Mouse (Mus musculus): ENCODE results near the gene Apoa1. TPM values are rescaled to one million over a fixed set of nuclear protein-coding genes. Genes with fewer than 3 reads are reported as not detected.

Apoa1 gene
- total RNA-seq, 2 experiments from 2014 or later, result not detected

GRCm38 (mm10) chr9:46246752-46247324 lies 18.5 kb downstream of the Apoa1 start:
- DNase-seq (ENCODE audit: low spot score), result no peak
- intact Hi-C loops (cut with DNase I), result loop anchor here (1.0 to 5.0 kb wide), 2 partner anchors 60 to 244 kb away; no protein-coding TSS in a partner anchor

GRCm38 (mm10) chr9:46256177-46256576 lies 27.8 kb downstream of the Apoa1 start:
- intact Hi-C loops (cut with DNase I), result no loop called here

GRCm38 (mm10) chr9:46256658-46257385 lies 28.4 kb downstream of the Apoa1 start:
- intact Hi-C loops (cut with DNase I), result no loop called here
- DNase-seq (ENCODE audit: low spot score), result no peak

More at GRCm38 (mm10) chr9:46256177-46256576, 27.8 kb downstream of the Apoa1 start:
- no peak for DNase-seq (ENCODE audit: low spot score)

GRCm38 (mm10) chr9:46257546-46257945 lies 29.2 kb downstream of the Apoa1 start:
- DNase-seq (ENCODE audit: low spot score), result no peak
- intact Hi-C loops (cut with DNase I), result no loop called here

- DNase-seq (ENCODE audit: low spot score), result no peak
- intact Hi-C loops (cut with DNase I), result no loop called here
These were observed 30.7 kb downstream of the Apoa1 start for GRCm38 (mm10) chr9:46259111-46259510.

GRCm38 (mm10) chr9:46261131-46261530 lies 32.8 kb downstream of the Apoa1 start:
- intact Hi-C loops (cut with DNase I), result no loop called here
- no peak for DNase-seq (ENCODE audit: low spot score)

- DNase-seq (ENCODE audit: low spot score), result no peak
- intact Hi-C loops (cut with DNase I), result no loop called here
These were observed 40.0 kb downstream of the Apoa1 start, which contains the start of gene Apoa5 for GRCm38 (mm10) chr9:46268343-46268873. Gene Apoa5, plus strand, starts transcription at chr9:46268633.

- intact Hi-C loops (cut with DNase I), result no loop called here
- no peak for DNase-seq (ENCODE audit: low spot score)
These were observed 40.7 kb downstream of the Apoa1 start for GRCm38 (mm10) chr9:46269125-46269524.

- DNase-seq (ENCODE audit: low spot score), result no peak
- intact Hi-C loops (cut with DNase I), result loop anchor here (5.0 kb wide), 1 partner anchor 363 kb away; the partner anchor contains the start of genes Pcsk7 and Rnf214
These were observed 42.4 kb downstream of the Apoa1 start for GRCm38 (mm10) chr9:46270782-46271181.

- intact Hi-C loops (cut with DNase I), result loop anchor here (5.0 kb wide), 1 partner anchor 365 kb away; the partner anchor contains the start of genes Pcsk7 and Rnf214
- no peak for DNase-seq (ENCODE audit: low spot score)
These were observed 43.7 kb downstream of the Apoa1 start for GRCm38 (mm10) chr9:46272070-46272469.

- intact Hi-C loops (cut with DNase I), result loop anchor here (5.0 kb wide), 1 partner anchor 366 kb away; the partner anchor contains the start of genes Pcsk7 and Rnf214
- peak; percentile 79 for DNase-seq (ENCODE audit: low spot score)
These were observed 44.5 kb downstream of the Apoa1 start, which contains the start of gene Zpr1 for GRCm38 (mm10) chr9:46272677-46273454. Gene Zpr1, plus strand, starts transcription at chr9:46273064.

- DNase-seq (ENCODE audit: low spot score), result no peak
- intact Hi-C loops (cut with DNase I), result loop anchor here (5.0 kb wide), 1 partner anchor 367 kb away; the partner anchor contains the start of genes Pcsk7 and Rnf214
These were observed 46.1 kb downstream of the Apoa1 start for GRCm38 (mm10) chr9:46274494-46274893.

Other genes with a start within 250 kb of the Apoa1 start
- 10 to 100 TPM; 55.1 to 62.3 TPM for gene Pafah1b2, start 215.9 kb upstream of the Apoa1 start, total RNA-seq (2021)
- gene Sik3, start 215.8 kb upstream of the Apoa1 start, total RNA-seq (2021), result 10 to 100 TPM; 65.6 to 67.2 TPM
- gene Apoc3, start 7.1 kb downstream of the Apoa1 start, total RNA-seq (2021), result not detected
- not detected for gene Apoa4, start 12.1 kb downstream of the Apoa1 start, total RNA-seq (2021)
- not detected for gene Apoa5, start 40.1 kb downstream of the Apoa1 start, total RNA-seq (2021)
- 10 to 100 TPM; 18.5 to 19.4 TPM for gene Zpr1, start 44.5 kb downstream of the Apoa1 start, total RNA-seq (2021)
- 1 to 10 TPM; 5.8 to 7.9 TPM for gene Bud13, start 54.4 kb downstream of the Apoa1 start, total RNA-seq (2021)
- not detected for gene 4931429L15Rik, start 91.4 kb downstream of the Apoa1 start, total RNA-seq (2021)